In genomic region chr12:107111908-107112770, GRCm38 (mm10) we compare ENCODE assay signal across 10 mouse cellular contexts.
DNase-seq lines count a peak whose midpoint lies in the region; ATAC-seq lines count a peak whose summit lies in the region.
"Had no signal": no experiment of that assay in that cellular context is flagged by ENCODE, and none has a peak within 500 bp of the region (broad histone marks: within the 10 kb centered on the region; RNA-seq: fewer than 3 reads in every experiment).

No protein-coding gene starts in this region.

- peak overlapping the region; percentile 75 for H3K27ac ChIP-seq in forebrain, embryonic 13.5 days
- H3K27ac ChIP-seq in neural tube, embryonic 15.5 days (replicated peaks): peak overlapping the region; percentile 49
- H3K27ac ChIP-seq: liver, embryonic 15.5 days had no signal

- peak overlapping the region; percentile 27 for H3K4me2 ChIP-seq in forebrain, embryonic 13.5 days
- peak overlapping the region; percentile 44 for H3K4me2 ChIP-seq in neural tube, embryonic 15.5 days
- H3K4me2 ChIP-seq: liver, embryonic 15.5 days had no signal

- no peaks in the 10 kb centered on the region for H3K36me3 ChIP-seq in forebrain, embryonic 13.5 days (ENCODE audit: poor library complexity, severe bottlenecking)
- no peaks in the 10 kb centered on the region for H3K36me3 ChIP-seq in neural tube, embryonic 15.5 days
- H3K36me3 ChIP-seq: liver, embryonic 15.5 days had no signal

- intact Hi-C loops in gastrocnemius, postnatal 14 days (cut with DNase I; ENCODE audit: low total_unique reads): no loop called here

- peak; percentile 36 for DNase-seq in layer of hippocampus, adult 11-12 months (ENCODE audit: low spot score)
- no peak for DNase-seq in layer of hippocampus, adult 9-10 months (ENCODE audit: low spot score)
- peak; percentile 24 to 27 for DNase-seq in layer of hippocampus, postnatal 14 days (ENCODE audit: low spot score in 2 of 2)
- DNase-seq in heart, adult 9 months (ENCODE audit: low spot score in 2 of 2): no peak
- no peak for DNase-seq in gastrocnemius, adult 8-10 months (ENCODE audit: low spot score in 2 of 2)
- no peak for DNase-seq in gastrocnemius, postnatal 14 days
- DNase-seq: gastrocnemius, postnatal 25 days had no signal

- peaks cover 9% of the 10 kb centered on the region; the same call in 1 of the 2 replicates for H3K4me1 ChIP-seq in forebrain, embryonic 13.5 days
- H3K4me1 ChIP-seq in neural tube, embryonic 15.5 days: peaks cover 12% of the 10 kb centered on the region
- H3K4me1 ChIP-seq: liver, embryonic 15.5 days had no signal

- ATAC-seq in forebrain, embryonic 13.5 days: peak; percentile 36; the same call in 1 of the 2 replicates
- peak; percentile 55; the same call in 1 of the 2 replicates for ATAC-seq in neural tube, embryonic 15.5 days (ENCODE audit: low FRiP score)

- H3K9me3 ChIP-seq in forebrain, embryonic 13.5 days (replicated peaks): no peaks in the 10 kb centered on the region
- H3K9me3 ChIP-seq in neural tube, embryonic 15.5 days (replicated peaks): no peaks in the 10 kb centered on the region
- H3K9me3 ChIP-seq: liver, embryonic 15.5 days had no signal

- H3K9ac ChIP-seq in forebrain, embryonic 13.5 days: 0 out of 2 replicates have a peak overlapping the region, but pooled peaks have one; percentile 17
- H3K9ac ChIP-seq in neural tube, embryonic 15.5 days (replicated peaks): no peak overlapping the region
- H3K9ac ChIP-seq: liver, embryonic 15.5 days had no signal

- WGBS in forebrain, embryonic 13.5 days: 54% methylated on average over 18 of the region's 18 CpGs
- 25% methylated on average over 18 of the region's 18 CpGs for WGBS in neural tube, embryonic 15.5 days

- no peaks in the 10 kb centered on the region for H3K27me3 ChIP-seq in forebrain, embryonic 13.5 days
- no peaks in the 10 kb centered on the region for H3K27me3 ChIP-seq in neural tube, embryonic 15.5 days (replicated peaks)
- H3K27me3 ChIP-seq: liver, embryonic 15.5 days had no signal

- H3K4me3 ChIP-seq in forebrain, embryonic 13.5 days: no peak overlapping the region
- 0 out of 2 replicates have a peak overlapping the region, but pooled peaks have one; percentile 14 for H3K4me3 ChIP-seq in neural tube, embryonic 15.5 days (replicated peaks)
- H3K4me3 ChIP-seq: liver, embryonic 15.5 days had no signal

Comparison
In these comparisons a context has a peak if more than half of its experiments do, and no peak if none do; other contexts are left out.
1. DNase-seq: peak in layer of hippocampus, adult 11-12 months (single experiment) and layer of hippocampus, postnatal 14 days (2 of 2); none in layer of hippocampus, adult 9-10 months (single experiment), heart, adult 9 months (0 of 2), gastrocnemius, adult 8-10 months (0 of 2) and gastrocnemius, postnatal 14 days (single experiment).